In the genomic region with DNA sequence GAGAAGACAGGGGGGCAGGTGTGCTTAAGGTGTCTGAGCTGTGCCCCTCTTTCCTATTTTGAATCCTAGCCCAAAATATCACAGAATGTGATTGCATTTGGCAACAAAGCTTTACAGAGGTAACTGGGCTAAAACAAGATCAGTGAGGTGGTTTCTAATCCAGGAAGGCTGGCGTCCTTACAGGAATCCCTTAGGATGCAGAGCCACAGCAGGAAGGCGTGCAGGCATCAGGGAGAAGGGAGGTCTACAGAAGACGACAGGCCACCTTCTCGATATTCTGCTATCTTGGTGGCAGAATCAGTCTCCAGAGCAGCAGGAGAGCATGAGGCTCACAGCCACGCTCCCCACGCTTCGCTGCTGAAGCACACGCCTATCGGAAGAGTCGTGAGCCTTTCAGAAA, we compare ENCODE assay signal across 27 mouse cellular contexts.
DNase-seq lines count a peak whose midpoint lies in the region; ATAC-seq and TF ChIP-seq lines count a peak whose summit lies in the region.
"Had no signal": no experiment of that assay in that cellular context is flagged by ENCODE, and none has a peak within 500 bp of the region (broad histone marks: within the 10 kb centered on the region; RNA-seq: fewer than 3 reads in every experiment).

No protein-coding gene starts in this region.

- DNase-seq in forebrain, embryonic 11.5 days (ENCODE audit: low spot score) = peak; percentile 33
- DNase-seq in forebrain, embryonic 14.5 days (ENCODE audit: low spot score) = no peak
- no peak for DNase-seq in left cerebral cortex, adult 2 months (ENCODE audit: extremely low spot score in 1 of 2, low spot score in 2 of 2)
- no peak for DNase-seq in left cerebral cortex, postnatal 10 days (ENCODE audit: extremely low spot score in 1 of 2, low spot score in 2 of 2)
- DNase-seq in right cerebral cortex, postnatal 25 days = peak; percentile 37
- no peak for DNase-seq in right cerebral cortex, postnatal 36 days (ENCODE audit: low spot score in 2 of 2)
- DNase-seq in natural killer cell, adult 2 months (ENCODE audit: low spot score in 2 of 2) = no peak
- DNase-seq: adrenal gland, adult 8-10 months; adrenal gland, postnatal 14 days; adrenal gland, postnatal 36 days; B cell, adult 2 months; cerebellum, adult 11 months; cerebellum, adult 18-20 months; cerebellum, adult 8-10 months; cerebellum, adult 9-11 months; cerebellum, postnatal 14 days; cerebellum, postnatal 36 days; forebrain, postnatal 0 days had no signal

- H3K27ac ChIP-seq in forebrain, embryonic 11.5 days (ENCODE audit: low read depth, low read length) = no peak overlapping the region
- H3K27ac ChIP-seq in forebrain, embryonic 14.5 days (ENCODE audit: low read depth, low read length) = no peak overlapping the region
- peak overlapping the region; percentile 78 for H3K27ac ChIP-seq in left cerebral cortex, adult 2 months
- H3K27ac ChIP-seq: embryonic facial prominence, embryonic 10.5 days; embryonic facial prominence, embryonic 12.5 days; forebrain, embryonic 12.5 days; forebrain, embryonic 15.5 days had no signal

- intact Hi-C loops in left cerebral cortex, adult 2 months (cut with DNase I) = loop anchor here (5.0 kb wide), 1 partner anchor 261 kb away; no protein-coding TSS in a partner anchor
- intact Hi-C loops in left cerebral cortex, postnatal 10 days (cut with DNase I) = no loop called here

- H3K9ac ChIP-seq in forebrain, embryonic 11.5 days (ENCODE audit: low read length) = no peak overlapping the region
- no peak overlapping the region for H3K9ac ChIP-seq in forebrain, embryonic 14.5 days (ENCODE audit: low read length)
- H3K9ac ChIP-seq: embryonic facial prominence, embryonic 12.5 days; forebrain, embryonic 12.5 days; forebrain, embryonic 15.5 days; forebrain, postnatal 0 days had no signal

- ATAC-seq in forebrain, embryonic 11.5 days (replicated peaks; ENCODE audit: low FRiP score) = no peak
- no peak for ATAC-seq in forebrain, embryonic 14.5 days
- ATAC-seq: activated CD4-positive, CD25-positive, alpha-beta regulatory T cell, adult 4 months; CD4-positive, CD25-positive, alpha-beta regulatory T cell, adult 4 months; forebrain, embryonic 15.5 days; forebrain, postnatal 0 days; Patski had no signal

- 87% methylated on average over 10 of the region's 10 CpGs for WGBS in forebrain, embryonic 11.5 days
- WGBS in forebrain, embryonic 14.5 days = 91% methylated on average over 10 of the region's 10 CpGs

- H3K36me3 ChIP-seq in forebrain, embryonic 11.5 days (ENCODE audit: control insufficient read depth, insufficient read depth, low read length) = no peaks in the 10 kb centered on the region
- H3K36me3 ChIP-seq in forebrain, embryonic 14.5 days (ENCODE audit: control insufficient read depth, insufficient read depth, low read length) = no peaks in the 10 kb centered on the region
- H3K36me3 ChIP-seq: embryonic facial prominence, embryonic 10.5 days; embryonic facial prominence, embryonic 12.5 days; forebrain, embryonic 12.5 days; forebrain, embryonic 15.5 days; G1E had no signal

- no peak for TF ChIP-seq CTCF in left cerebral cortex, adult 2 months (IDR thresholded peaks at IDR 0.05)

- no peaks in the 10 kb centered on the region for H3K4me1 ChIP-seq in forebrain, embryonic 11.5 days (replicated peaks; ENCODE audit: control insufficient read depth, insufficient read depth, low read length)
- no peaks in the 10 kb centered on the region for H3K4me1 ChIP-seq in forebrain, embryonic 14.5 days (ENCODE audit: control insufficient read depth, insufficient read depth, low read length)
- H3K4me1 ChIP-seq: embryonic facial prominence, embryonic 12.5 days; forebrain, embryonic 12.5 days; forebrain, embryonic 15.5 days had no signal

- H3K9me3 ChIP-seq in forebrain, embryonic 11.5 days (ENCODE audit: control insufficient read depth, low read length) = no peaks in the 10 kb centered on the region
- no peaks in the 10 kb centered on the region for H3K9me3 ChIP-seq in forebrain, embryonic 14.5 days (replicated peaks; ENCODE audit: control insufficient read depth, low read length)
- H3K9me3 ChIP-seq: embryonic facial prominence, embryonic 10.5 days; embryonic facial prominence, embryonic 12.5 days; forebrain, embryonic 12.5 days; forebrain, embryonic 15.5 days had no signal

- H3K4me2 ChIP-seq in forebrain, embryonic 11.5 days (ENCODE audit: low read depth, low read length, severe bottlenecking) = no peak overlapping the region
- H3K4me2 ChIP-seq in forebrain, embryonic 14.5 days (ENCODE audit: low read length) = no peak overlapping the region
- H3K4me2 ChIP-seq: embryonic facial prominence, embryonic 12.5 days; forebrain, embryonic 12.5 days; forebrain, embryonic 15.5 days had no signal

- no peak overlapping the region for H3K4me3 ChIP-seq in forebrain, embryonic 11.5 days (ENCODE audit: low read depth, low read length)
- H3K4me3 ChIP-seq in forebrain, embryonic 14.5 days (ENCODE audit: low read depth, low read length) = no peak overlapping the region
- H3K4me3 ChIP-seq in left cerebral cortex, adult 2 months = no peak overlapping the region
- H3K4me3 ChIP-seq: embryonic facial prominence, embryonic 10.5 days; embryonic facial prominence, embryonic 12.5 days; forebrain, embryonic 12.5 days; forebrain, embryonic 15.5 days had no signal

- no peaks in the 10 kb centered on the region for H3K27me3 ChIP-seq in forebrain, embryonic 11.5 days (ENCODE audit: control insufficient read depth, insufficient read depth, low read length)
- H3K27me3 ChIP-seq in forebrain, embryonic 14.5 days (replicated peaks; ENCODE audit: control insufficient read depth, insufficient read depth, low read length) = no peaks in the 10 kb centered on the region
- H3K27me3 ChIP-seq: CH12.LX; embryonic facial prominence, embryonic 12.5 days; forebrain, embryonic 12.5 days; forebrain, embryonic 15.5 days; Patski had no signal

Comparison
In these comparisons a context has a peak if more than half of its experiments do, and no peak if none do; other contexts are left out.
1. DNase-seq: peak in forebrain, embryonic 11.5 days (single experiment) and right cerebral cortex, postnatal 25 days (single experiment); none in forebrain, embryonic 14.5 days (single experiment), left cerebral cortex, adult 2 months (0 of 2), left cerebral cortex, postnatal 10 days (0 of 2), right cerebral cortex, postnatal 36 days (0 of 2) and natural killer cell, adult 2 months (0 of 2).